Mouse (Mus musculus) effector memory CD4-positive, alpha-beta T cell, adult 7 months (primary cell): ENCODE measurements around the gene 4933402E13Rik. TPM values are rescaled to one million over a fixed set of nuclear protein-coding genes. Genes with fewer than 3 reads are reported as not detected.

Source experiments
- polyA plus RNA-seq: library from polyadenylated mRNA; unstranded; fragments of 100-300 nt; shearing (Covaris generic); gene quantifications from one replicate; pipeline ENCODE4 v1.2.1, GENCODE M21; 2017

Gene 4933402E13Rik
- not detected for polyA plus RNA-seq

DNA sequence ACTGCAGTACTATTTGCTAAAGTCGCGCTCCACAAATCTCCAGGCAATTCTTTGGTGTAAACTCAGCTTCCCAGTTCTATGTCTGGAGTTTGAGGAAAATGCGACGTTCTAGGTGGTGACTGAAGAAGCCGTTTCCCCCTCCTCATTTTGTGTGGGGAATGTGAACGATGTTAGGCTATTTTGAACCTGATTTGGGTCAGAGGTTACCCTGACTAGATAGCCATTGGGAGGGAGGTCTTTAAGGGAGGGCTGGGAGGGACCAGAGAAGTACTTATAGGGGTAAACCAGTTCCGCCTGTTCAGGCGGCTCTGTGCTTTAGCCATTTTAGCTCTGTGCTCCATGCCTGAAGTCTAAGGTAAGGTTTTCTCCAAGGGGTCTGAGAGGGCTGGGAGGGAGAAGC, at the start of gene 4933402E13Rik:
Gene 4933402E13Rik (plus strand): TSS at position 301 of the 400 bp plus-strand sequence.

Other genes with a start within 250 kb of the 4933402E13Rik start
- gene 4931400O07Rik, start 184.5 kb downstream of the 4933402E13Rik start, polyA plus RNA-seq, result not detected